Mouse (Mus musculus) MN1 (cell line): ENCODE results near the gene Msl1.
"Not testable (repeated sequence)": the region's sequence is repeated elsewhere in the genome, so short reads cannot be mapped to it uniquely, and the experiment has no call there.

Experiments used
- DNase-seq: peaks from one replicate; pipeline ENCODE4 v3.0.0-alpha.2; 2016; ENCODE audit warnings: low spot score

Gene Msl1

DNA sequence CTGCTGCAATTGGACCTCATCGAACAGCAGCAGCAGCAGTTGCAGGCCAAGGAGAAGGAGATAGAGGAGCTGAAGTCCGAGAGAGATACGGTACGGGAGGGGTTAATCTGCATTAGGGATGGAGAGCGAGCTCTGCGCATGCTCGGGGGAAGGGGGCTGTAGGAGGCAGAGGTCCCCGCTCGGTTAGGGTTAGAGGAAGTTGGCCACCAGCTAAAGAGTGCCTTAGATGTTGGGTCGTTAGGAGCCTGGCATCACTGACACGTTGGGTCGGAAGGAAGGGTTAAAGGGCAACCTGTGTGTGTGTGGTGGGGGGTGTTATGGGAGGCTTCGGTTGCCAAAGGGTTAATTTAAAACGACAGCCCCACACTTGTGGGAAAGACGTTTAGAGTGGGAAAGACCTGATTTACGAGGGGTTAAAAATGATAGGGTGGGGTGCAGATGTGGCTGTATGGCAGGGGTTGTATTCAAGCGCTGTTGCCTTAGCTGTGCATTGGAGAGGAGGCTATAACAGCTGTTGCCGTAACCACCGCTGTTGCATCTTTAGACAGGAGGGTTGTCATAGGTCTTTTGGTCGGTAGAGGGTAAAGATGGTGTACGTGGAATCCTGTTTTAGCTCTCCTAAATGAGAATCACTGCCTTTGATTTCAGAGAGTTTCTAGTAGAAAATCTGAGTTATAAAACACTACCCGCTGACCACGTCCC, 1.4 kb downstream of the Msl1 start:
- peak; percentile 69 for DNase-seq

- no peak for DNase-seq
Observed at GRCm38 (mm10) chr11:98797306-98797705, 2.0 kb downstream of the Msl1 start.

DNA sequence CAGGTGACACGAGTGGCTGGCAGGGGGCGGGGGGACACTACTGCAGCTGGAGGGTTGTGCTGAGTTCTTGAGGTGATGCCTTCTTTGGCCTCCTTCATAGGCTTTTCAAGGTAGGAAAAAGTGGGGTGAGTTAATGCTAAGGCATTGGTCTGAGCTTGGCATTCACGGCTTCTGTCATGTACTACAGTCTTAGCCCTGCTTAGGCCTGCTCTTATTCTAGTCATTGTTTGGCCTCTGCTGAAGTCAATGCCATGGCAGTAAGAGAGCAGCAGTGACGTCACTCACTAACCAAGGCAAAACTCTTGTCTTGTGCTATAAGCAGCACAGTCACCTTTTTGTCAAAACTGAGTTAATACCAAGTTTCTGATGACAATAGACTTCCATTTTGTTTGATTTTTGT, 2.6 kb downstream of the Msl1 start:
- no peak for DNase-seq

GRCm38 (mm10) chr11:98804605-98805004, 9.3 kb downstream of the Msl1 start, which contains the start of gene Casc3:
Gene Casc3 (plus strand): TSS chr11:98804905.
- DNase-seq = no peak

- peak; percentile 31 for DNase-seq
Observed at GRCm38 (mm10) chr11:98808417-98808816, 13.1 kb downstream of the Msl1 start.

- DNase-seq = peak; percentile 98
Observed at GRCm38 (mm10) chr11:98809457-98810290, 14.4 kb downstream of the Msl1 start.

DNA sequence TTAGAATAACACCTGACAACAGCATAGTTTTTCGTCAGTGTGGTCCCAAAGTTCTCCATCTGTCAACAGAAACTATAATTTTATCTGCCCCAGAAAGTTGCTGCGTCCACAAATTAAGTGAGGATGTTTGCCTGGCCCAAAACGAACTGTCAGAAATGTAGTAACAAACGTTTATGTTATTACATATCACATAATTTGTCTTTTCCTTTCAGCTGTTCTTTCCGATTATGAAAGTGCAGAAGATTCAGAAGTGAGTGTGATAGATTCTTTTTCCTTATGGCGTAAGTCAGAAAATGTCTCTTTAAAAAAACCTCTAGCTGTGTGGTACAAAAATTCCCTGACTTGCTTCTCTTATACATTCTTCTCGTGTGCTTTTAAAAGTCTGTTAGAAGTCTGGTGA, 15.4 kb downstream of the Msl1 start:
- no peak for DNase-seq

DNA sequence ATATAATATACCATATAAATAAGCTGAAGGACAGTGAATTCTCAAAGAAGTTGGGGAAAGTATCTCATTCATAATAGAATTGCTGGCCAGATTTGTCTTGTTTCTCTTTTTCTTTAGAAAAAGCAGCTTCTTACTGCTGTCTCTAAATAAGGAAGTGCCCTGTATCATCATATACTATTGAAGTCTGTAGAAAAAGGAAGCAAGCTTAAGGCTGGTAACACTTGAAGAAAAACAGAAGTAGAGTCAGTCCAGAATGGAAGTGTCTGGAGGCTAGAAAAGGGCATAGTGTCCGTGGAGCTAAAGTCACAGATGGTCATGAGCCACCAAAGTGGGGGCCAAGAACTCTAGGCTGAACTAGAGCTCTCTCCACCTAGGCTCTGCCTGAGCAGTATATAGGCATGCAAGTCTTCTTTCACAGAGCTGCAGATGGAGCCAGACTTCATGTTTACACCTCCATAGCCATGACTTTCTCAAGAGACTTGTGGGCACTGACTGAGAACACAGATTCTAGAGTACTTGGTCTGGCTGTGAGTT, 21.5 kb downstream of the Msl1 start:
- DNase-seq = no peak

DNA sequence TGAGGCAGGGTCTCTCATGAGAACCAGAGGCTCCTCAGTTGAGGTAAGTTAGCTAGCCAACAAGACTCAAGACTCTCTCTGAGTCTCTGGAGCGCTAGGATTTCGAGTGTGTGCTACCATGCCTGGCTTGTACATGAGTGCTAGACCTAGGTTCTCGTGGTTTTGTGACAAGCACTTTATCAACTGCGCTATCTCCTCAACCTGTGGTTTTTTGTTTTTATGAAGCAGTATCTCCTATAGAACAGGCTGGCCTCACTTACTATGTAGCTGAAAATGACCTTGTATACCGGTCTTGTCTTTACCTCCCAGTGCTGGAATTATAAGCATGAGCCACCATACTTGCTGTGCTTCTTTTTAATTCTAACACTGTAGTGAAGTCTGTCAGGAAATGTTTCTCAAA, 25.7 kb downstream of the Msl1 start:
- DNase-seq = no peak

GRCm38 (mm10) chr11:98826071-98826470, 30.8 kb downstream of the Msl1 start:
- DNase-seq = not testable (repeated sequence)

- no peak for DNase-seq
Observed at GRCm38 (mm10) chr11:98827877-98828276, 32.6 kb downstream of the Msl1 start.

- DNase-seq = peak; percentile 70
Observed at GRCm38 (mm10) chr11:98829091-98829775, 33.9 kb downstream of the Msl1 start.

GRCm38 (mm10) chr11:98829875-98830274, 34.6 kb downstream of the Msl1 start:
- DNase-seq = no peak

GRCm38 (mm10) chr11:98835296-98835695, 40.0 kb downstream of the Msl1 start:
- no peak for DNase-seq

DNA sequence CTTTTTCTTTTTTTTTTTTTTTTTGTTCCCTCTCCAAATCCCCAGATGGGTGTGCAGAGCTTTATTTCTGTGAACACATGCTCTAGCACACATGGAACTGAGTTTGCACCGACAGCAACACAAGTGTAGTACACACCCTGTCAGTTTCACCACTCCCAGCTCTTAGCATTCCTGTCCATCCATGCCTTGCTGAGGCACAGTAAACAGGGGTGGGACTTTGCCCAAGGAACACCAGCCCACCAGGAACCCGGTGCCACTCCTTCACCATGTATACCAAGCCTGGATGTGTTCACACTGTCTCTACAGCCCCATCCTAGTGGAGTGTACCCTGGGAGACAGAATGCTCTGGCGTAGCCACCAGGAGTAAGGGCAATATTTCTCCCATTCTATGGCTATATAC, 40.4 kb downstream of the Msl1 start:
- no peak for DNase-seq

DNA sequence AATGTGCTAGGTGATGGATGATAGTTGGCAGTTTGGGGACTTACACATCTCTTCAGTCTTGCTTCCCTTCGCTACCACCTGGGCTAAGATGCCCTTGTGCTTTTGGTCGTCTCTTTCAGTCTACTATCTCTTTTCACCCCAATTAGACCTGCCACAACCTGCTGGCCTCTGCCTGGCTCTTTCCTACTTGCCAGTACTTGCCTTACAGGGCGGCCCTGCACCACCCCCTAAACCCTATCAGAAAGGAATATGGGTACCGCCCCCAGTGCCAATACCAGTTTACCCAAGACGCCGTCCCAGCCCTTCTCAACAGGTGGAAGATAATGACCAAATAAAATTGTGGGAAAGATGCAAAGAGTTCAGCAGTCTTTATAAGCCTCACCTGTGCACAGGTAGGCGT, 40.8 kb downstream of the Msl1 start:
- DNase-seq = no peak

GRCm38 (mm10) chr11:98836651-98837141, 41.4 kb downstream of the Msl1 start, which contains the start of gene Rapgefl1:
Gene Rapgefl1 (plus strand): TSS chr11:98836785.
- peak; percentile 86 for DNase-seq

GRCm38 (mm10) chr11:98837231-98837704, 42.0 kb downstream of the Msl1 start:
- DNase-seq = no peak

DNA sequence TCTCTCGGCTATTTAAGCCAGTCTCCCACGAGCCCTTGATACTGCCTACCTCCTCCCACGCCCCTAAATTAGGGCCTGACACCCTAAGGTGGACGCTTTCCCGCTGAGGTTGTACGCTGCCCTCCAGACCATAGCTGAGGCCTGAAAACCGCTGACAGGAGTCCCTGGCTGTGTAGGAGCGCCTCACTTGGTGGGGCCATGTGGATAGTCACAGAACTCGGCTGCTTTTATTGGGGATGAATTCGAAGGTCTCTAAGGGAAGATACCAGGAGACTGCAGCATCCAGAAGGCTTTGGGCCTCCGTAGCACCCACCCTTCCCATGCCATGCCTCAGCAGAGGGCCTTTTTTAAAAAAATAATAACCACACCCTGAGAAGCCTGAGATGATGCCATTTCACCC, 42.6 kb downstream of the Msl1 start:
- DNase-seq = peak; percentile 53

- peak; percentile 57 for DNase-seq
Observed at GRCm38 (mm10) chr11:98838512-98838911, 43.2 kb downstream of the Msl1 start.

DNA sequence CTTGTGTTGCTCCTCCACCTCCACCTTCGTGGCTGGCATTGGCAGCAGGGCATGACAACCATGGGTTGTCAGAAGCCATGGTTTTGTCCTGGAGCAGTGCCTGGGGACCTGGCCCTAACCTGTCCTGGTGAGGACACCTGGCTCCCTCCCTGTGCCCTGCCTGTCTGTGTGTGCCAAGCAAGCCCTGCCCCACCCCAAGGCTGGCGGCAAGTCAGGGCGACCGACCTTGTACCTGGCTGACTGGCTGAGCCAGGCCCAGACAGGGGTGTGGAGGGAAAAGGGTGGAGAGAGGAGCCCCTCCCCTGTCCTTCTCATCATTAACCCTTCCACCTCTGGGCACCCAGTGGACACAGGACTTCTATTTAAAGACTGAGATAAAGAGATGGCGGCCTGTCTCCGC, 44.1 kb downstream of the Msl1 start:
- DNase-seq = no peak

DNA sequence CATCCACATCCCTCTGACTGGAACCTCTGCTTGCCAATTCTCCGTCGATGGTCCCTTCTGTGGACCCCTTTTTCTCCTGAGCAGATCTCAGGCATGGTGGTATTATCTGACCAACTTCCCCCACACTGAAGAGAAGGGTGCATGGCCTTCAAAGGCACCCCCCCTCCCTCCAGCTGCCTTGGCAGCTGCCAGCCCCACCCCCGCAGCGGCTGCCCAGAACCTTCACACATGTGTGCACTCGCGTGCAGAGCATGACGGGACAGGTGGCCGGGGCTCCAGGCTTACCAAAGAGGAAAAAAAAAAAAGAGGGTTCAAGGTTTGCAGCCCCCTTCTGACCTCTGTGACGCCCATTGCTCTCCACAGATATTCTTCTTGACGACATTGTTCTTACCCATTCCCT, 44.6 kb downstream of the Msl1 start:
- no peak for DNase-seq
